Mouse (Mus musculus) left cerebral cortex, adult 8-10 months (tissue): ENCODE results near the gene Gm10277. TPM values are rescaled to one million over a fixed set of nuclear protein-coding genes. Genes with fewer than 3 reads are reported as not detected.

ENCODE experiments used
- DNase-seq, 2 experiments: peaks; one replicate each; pipeline ENCODE4 v3.0.0; 2022; ENCODE audit warnings: low spot score in 2 of 2
- total RNA-seq, 4 experiments: library from RNA; stranded (reverse); gene quantifications; 2 replicates each; pipeline ENCODE4 v1.2.4; 2022

The Gm10277 gene
- total RNA-seq, 4 experiments from 2014 or later, result not detected

DNA sequence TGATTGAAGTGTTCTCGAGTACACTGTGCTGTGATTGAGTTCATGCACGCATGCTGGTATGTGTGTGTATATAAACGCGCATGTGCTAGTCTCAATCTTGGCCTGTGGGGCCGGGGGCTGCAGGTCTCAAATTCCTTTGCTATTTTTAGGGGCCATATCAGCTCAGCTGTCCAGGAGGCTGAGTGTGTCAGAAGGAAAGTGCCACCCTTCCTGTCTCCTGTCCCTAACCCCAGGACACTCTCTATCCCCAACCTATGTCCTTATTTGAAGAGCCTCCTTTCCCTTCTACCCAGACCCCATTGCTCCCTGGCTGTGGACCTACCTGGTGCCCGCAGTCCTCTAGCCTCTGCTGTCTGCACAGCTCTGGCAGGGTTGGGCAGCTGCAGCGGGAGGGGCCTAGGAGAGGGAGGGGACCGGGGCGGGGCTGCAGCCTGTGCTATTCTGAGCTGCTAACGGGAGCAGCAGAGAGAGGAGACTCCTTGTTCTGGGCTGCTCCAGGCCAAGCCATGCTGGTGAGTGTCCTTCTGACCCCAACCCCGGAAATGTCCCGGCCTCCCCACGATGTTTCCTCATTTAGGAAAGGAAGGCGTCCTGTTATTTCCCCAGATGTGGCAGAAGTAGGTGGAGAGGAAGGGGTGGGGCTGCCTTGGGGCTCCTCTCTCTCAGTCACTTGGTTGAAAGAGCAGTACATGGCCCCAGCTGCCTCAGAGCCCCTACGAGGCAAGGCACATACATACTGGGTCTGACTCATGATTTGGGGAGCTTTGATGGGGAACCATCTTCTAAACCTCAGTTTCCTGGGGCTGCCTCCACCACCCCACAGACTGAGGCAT, 13.5 kb upstream of the Gm10277 start:
- DNase-seq, result no peak

DNA sequence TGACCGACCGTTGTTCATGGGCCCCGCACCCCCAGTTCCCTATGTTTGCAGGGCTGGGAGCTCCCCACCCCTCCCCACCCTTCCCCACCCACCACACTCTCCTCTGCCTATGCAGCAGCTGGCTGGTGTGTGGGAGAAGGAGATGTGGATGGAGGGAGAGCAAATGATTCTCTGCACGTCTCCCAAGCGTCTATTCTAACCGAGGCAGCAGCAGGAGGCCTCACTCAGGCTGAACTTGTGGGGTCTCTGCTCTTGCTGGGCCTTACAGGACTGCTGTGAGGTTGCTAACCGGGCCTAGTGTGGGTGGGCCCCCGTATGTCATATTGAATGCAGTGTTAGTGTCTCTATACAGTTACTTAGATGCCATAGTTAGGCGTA, 12.9 kb upstream of the Gm10277 start:
- DNase-seq, result no peak

DNA sequence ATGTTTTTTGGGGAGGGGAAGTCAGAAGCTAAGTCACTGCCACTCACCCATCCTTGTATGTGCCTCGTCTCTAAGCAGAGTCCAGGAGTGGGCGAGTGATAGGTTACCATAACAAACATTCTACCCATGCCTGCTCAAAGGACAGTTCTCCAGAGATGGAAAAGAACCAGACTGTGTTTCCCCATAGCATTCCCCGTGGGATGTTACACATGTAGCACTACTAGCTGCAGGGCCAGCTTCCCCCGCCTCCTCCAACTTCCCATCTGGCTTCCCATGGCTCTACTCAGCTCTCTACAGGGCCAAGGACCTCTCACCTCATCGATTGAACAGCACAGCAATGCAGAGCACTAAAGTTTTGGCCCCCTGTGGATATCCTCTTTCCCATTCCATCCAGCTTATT, 7.7 kb upstream of the Gm10277 start:
- no peak for DNase-seq

- DNase-seq, result peak; percentile 89 to 90
Observed at GRCm38 (mm10) chr11:77793238-77793930, 5.8 kb upstream of the Gm10277 start.

GRCm38 (mm10) chr11:77792566-77792909, 5.0 kb upstream of the Gm10277 start:
- no peak for DNase-seq

GRCm38 (mm10) chr11:77791752-77792565, 4.4 kb upstream of the Gm10277 start:
- DNase-seq, result peak in 1 of 2 experiments; percentile 58

DNA sequence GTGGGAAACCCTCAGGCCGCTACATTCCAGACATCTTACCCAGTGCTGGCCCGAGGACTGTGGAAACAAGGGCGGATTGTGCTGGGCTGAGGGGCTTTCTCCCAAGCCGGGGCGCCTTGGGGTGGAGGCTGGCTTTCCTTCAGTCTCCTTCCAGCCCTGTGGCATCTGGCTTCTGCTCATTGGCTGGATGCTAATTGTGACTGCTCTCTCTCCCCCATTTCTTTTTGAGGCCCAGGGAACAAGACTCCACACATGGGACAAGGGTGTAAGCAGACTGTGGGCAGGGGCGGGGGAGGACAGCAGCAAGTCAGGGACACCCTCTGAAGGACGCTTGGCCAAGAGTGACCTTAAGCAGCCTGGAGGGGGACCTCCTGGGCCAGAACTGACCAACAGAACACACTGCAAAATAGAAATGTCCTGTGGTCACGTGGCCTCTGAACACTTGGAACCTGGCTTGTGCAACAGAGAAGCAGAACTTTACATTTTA, 3.7 kb upstream of the Gm10277 start:
- peak in 1 of 2 experiments; percentile 36 for DNase-seq

DNA sequence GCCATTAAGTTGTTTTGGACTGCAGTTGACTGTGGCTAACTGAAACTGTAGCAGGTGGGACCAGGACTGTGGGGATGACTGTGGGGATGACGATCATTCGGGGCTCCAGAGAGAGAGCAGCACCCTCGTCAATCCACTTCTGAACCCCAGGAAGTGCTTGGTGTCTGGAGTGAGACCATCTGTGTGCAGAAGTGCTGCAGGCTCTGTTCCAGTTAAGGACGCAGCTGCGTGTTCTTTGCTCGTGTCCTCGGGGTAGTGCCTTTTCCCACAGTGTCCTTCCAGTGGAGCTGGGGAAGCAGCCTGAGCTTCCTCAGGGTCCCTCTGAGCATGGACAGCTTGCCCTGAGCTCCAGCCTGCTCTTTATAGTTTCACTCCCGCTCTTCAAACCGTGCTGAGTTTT, 2.7 kb upstream of the Gm10277 start:
- DNase-seq, result no peak

- DNase-seq, result no peak
Observed at GRCm38 (mm10) chr11:77789512-77789911, 2.0 kb upstream of the Gm10277 start.

DNA sequence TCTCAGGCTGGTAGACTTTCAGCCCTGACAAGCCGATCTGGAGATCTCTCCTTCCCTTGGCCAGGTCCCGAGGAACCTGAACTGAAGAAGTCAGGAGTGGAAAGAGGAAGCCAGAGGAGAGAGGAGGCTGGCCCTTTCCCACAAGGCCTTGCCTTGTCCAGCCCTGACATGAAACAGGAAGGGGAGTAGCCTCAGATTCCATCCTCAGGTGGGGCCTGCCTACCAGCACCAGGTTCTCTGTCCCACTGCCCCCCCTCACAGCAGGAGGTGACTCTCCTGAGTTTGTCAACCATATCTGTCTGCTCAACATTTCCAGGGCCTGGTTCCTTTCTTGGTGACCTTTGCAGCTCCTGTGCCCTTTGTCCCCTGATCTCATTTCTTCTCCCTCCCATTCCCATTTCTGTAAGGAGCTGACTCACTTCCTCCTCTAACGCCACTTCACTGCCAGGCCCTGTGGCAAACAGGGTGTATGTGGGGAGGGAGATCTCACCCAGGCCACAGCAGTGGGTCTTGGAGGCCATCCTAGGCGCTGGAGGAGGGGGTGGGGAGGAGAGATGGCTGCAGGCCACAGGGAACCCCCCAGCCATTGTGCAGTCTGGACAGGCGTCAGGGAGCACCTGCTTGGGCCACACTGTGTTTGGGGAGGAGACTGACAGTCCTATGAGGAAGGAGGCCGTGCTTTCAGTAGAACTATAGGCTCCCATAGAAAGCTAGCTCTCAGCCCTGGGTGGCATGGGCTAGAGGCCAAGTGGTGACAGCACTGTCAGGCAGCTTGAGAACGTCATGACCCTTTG, 1.6 kb downstream of the Gm10277 start:
- peak in 1 of 2 experiments; percentile 76 for DNase-seq

DNA sequence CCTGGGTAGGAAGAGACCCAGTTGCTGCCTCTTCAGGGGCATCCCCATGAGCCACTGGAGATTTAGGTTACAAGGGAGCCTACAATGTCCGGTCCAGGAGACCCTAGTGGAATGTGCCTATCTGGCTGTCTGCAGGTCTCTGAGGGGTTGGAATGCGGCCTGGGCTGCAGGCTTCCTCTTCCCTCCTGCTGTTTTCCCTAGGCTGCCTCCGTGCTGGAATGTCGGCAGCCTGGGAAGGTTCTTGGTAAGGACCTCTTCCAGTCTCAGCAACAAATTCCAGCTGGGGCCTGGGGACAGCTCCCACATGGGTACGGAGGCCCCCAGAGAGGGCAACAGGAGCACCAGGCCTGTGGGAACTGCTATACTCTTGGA, 2.2 kb downstream of the Gm10277 start:
- DNase-seq, result no peak

DNA sequence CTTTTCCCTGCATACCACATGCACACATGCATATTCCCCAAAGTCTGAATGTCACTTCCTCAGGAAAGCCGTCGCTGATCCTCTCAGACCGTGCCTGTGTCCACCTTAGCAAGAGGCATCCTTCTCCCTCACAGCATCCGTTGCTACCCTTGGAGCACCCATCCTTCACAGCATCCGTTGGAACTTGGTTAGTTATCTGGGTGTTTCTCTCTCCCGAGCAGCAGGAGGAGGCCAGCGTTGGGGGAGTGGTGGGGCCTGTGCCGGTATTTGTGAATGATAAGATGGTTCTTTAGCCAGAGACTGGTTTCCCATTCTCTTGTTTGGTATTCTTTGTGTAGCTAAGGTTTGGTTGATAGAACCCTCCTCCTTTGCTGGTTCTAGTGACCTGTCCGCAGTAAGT, 2.7 kb downstream of the Gm10277 start:
- no peak for DNase-seq

GRCm38 (mm10) chr11:77783747-77784646, 3.5 kb downstream of the Gm10277 start:
- no peak for DNase-seq

GRCm38 (mm10) chr11:77783211-77783746, 4.3 kb downstream of the Gm10277 start:
- DNase-seq, result no peak

- peak in 1 of 2 experiments; percentile 3 for DNase-seq
Observed at GRCm38 (mm10) chr11:77782104-77782815, 5.3 kb downstream of the Gm10277 start.

DNA sequence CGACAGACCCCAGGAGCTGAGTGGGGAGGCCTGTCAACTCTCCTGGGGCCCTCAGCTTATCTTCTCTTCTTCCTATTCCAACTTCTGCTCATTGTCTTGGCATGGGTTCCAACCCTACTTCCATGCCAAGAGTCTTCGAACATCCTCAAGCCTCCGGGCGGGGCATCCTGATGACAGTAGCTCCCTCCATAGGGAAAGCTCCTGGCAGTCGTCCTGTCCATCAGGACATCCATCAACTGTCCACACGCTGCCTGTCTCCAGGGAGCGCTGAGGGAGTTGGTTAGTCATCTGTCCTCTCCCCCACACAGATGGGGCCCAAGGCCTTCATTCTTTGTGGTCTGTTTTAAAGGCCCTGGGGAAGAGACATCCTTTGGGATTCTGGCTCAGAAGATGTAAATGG, 6.5 kb downstream of the Gm10277 start:
- DNase-seq, result no peak

DNA sequence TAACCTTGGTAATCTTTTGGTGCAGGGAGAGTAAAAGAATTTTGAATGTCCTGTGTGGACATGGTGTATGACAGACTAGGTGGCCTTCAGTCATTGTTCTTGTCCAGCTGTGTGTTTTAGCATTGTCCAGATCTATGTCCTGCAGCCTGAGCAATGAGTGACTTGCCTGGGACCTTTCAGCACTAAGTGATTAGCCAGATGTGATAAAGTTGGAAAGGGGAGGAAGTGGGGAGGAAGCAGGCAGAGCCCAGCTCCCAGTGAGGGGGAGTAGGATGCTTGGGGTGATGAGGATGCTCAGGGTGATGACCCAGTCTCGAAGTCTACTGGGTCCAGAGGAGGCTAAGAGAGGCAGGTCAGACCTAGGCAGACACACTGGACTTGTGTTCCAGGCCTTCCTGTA, 8.3 kb downstream of the Gm10277 start:
- DNase-seq, result no peak

GRCm38 (mm10) chr11:77777937-77778336, 9.6 kb downstream of the Gm10277 start:
- no peak for DNase-seq

GRCm38 (mm10) chr11:77777436-77777835, 10.1 kb downstream of the Gm10277 start:
- DNase-seq, result no peak
